Mouse (Mus musculus) embryonic fibroblast, embryonic 13.5 days (primary cell): ENCODE results near the gene Cenpi. TPM values are rescaled to one million over a fixed set of nuclear protein-coding genes. Genes with fewer than 3 reads are reported as not detected.

Experiments used
- H3K27ac ChIP-seq: 2 replicates; pipeline ENCODE4 v1.5.1; 2012; ENCODE audit warnings: low read length, control low read depth, inconsistent platforms; ENCODE audit not compliant: insufficient read depth
- H3K4me1 ChIP-seq: 2 replicates; pipeline ENCODE4 v1.6.1; 2011; ENCODE audit warnings: low read length; ENCODE audit not compliant: control insufficient read depth, insufficient read depth
- H3K4me3 ChIP-seq: 2 replicates; pipeline ENCODE4 v1.5.1; 2011; ENCODE audit warnings: mild to moderate bottlenecking, control low read depth, low read length; ENCODE audit not compliant: insufficient read depth
- CTCF ChIP-seq: IDR thresholded peaks from 2 replicates; pipeline ENCODE4 v1.5.1; 2011; ENCODE audit warnings: mild to moderate bottlenecking, control low read depth, low read length, moderate library complexity, borderline replicate concordance; ENCODE audit not compliant: insufficient read depth
- POLR2A ChIP-seq: IDR thresholded peaks from 2 replicates; pipeline ENCODE4 v1.6.1; 2011; ENCODE audit warnings: low read depth, mild to moderate bottlenecking, control low read depth, low read length, moderate library complexity
- polyA plus RNA-seq: library from polyadenylated mRNA; stranded (reverse); fragments of >200 nt; gene quantifications from 2 replicates; pipeline ENCODE4 v1.2.4, GENCODE M21; 2011; ENCODE audit warnings: low read depth; ENCODE audit not compliant: missing spikeins, insufficient read length

Gene Cenpi
- polyA plus RNA-seq, 1 experiment, result 16.8 TPM

DNA sequence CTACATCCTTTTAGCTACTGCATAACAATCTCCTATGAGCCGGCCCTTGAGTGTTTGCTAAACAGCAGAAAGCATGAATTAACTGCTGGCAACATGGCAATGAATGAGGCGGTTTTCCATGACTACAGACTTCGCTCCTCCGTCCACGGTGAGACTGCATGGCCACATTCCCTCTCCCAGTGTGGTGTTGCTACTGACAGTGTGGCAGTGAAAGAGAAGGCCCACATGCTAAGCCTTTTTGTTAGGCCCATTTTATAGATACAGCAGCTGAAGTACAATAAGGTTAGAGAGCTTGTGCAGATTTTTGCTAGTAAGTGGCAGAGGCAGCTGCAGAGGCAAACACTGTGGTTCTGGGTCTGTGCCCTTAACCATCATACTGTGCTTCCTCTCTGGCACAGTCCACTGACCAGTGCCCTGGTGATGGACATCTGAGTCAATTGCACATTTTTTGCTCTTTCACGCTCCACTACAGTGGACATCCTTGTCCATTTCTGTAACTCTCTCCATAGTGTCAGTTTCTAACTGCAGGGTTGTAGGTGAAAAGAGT, 101.5 kb downstream of the Cenpi start:
- Histone ChIP-seq H3K4me1 (no peaks in the 10 kb centered on the region), H3K27ac (no peak overlapping the region), H3K4me3 (no peak overlapping the region)
- TF ChIP-seq CTCF, result no peak
- TF ChIP-seq POLR2A, result no peak

DNA sequence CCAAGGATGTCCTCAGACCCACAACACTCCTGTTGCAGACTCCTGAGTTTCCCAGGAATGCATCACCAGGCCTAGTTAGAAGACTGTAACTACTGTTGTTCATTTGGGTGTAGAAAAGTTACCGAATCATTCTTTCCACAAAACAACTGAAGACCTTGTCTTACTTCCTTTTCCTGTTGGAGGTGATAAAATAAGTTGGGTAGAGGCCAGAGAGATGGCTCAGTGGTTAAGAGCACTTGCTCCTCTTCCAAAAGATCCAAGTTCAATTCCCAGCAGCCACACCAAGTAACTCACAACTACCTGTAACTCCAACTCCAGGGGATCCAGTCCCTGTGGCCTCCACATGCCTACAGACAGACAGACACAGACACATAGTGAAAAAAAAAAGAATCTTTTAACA, 104.2 kb downstream of the Cenpi start:
- TF ChIP-seq CTCF, result no peak
- no peak for TF ChIP-seq POLR2A
- H3K27ac ChIP-seq, result no peak overlapping the region
- H3K4me1 ChIP-seq, result no peaks in the 10 kb centered on the region
- no peak overlapping the region for H3K4me3 ChIP-seq

Other genes with a start within 250 kb of the Cenpi start
- 29.3 and 39.3 TPM in 2 replicates for gene Cstf2, start 248.9 kb upstream of the Cenpi start, polyA plus RNA-seq
- 0.58 and 0.90 TPM in 2 replicates for gene Xkrx, start 146.0 kb upstream of the Cenpi start, polyA plus RNA-seq
- gene Arl13a, start 120.6 kb upstream of the Cenpi start, polyA plus RNA-seq, result not detected in 2 replicates
- 0.37 and 0.65 TPM in 2 replicates for gene Nox1, start 86.1 kb upstream of the Cenpi start, polyA plus RNA-seq
- gene Trmt2b, start 31.1 kb upstream of the Cenpi start, polyA plus RNA-seq, result 20.9 and 21.7 TPM in 2 replicates
- gene Tmem35a, start 12.9 kb upstream of the Cenpi start, polyA plus RNA-seq, result 6.8 and 10.9 TPM in 2 replicates
- gene Drp2, start 96.5 kb downstream of the Cenpi start, polyA plus RNA-seq, result 2.3 and 5.1 TPM in 2 replicates
- 0.38 and 0.46 TPM in 2 replicates for gene Taf7l, start 168.4 kb downstream of the Cenpi start, polyA plus RNA-seq
- gene Timm8a1, start 233.8 kb downstream of the Cenpi start, polyA plus RNA-seq, result 33.3 and 34.3 TPM in 2 replicates